Mouse (Mus musculus): Measurements from ENCODE around the gene Lpcat2. TPM values are rescaled to one million over a fixed set of nuclear protein-coding genes. Genes with fewer than 3 reads are reported as not detected.

Lpcat2 gene
- polyA plus RNA-seq (2015; fragmentation: Nextera tagmentation; extraction: Ambion mirVana) = 8.5 and 10.4 TPM in 2 replicates

- H3K4me2 ChIP-seq (ENCODE audit: low read length) = peak within 1 kb of the TSS; percentile 62
- H3K4me1 ChIP-seq (ENCODE audit: control insufficient read depth, insufficient read depth, low read length) = no peaks in the 10 kb centered on the region
- ATAC-seq = peak; percentile 71
- no peaks in the 10 kb centered on the region for H3K9me3 ChIP-seq (replicated peaks; ENCODE audit: control insufficient read depth, low read length, poor library complexity, severe bottlenecking)
- H3K27ac ChIP-seq (ENCODE audit: low read length) = peak within 1 kb of the TSS; percentile 30; the same call in 1 of the 2 replicates
- H3K4me3 ChIP-seq (ENCODE audit: low read depth, low read length) = peak within 1 kb of the TSS; percentile 63
- under 1% methylated on average over 44 of the region's 50 CpGs for WGBS
- no peaks in the 10 kb centered on the region for H3K27me3 ChIP-seq (ENCODE audit: control insufficient read depth, insufficient read depth, low read depth, low read length)
- H3K36me3 ChIP-seq (ENCODE audit: control insufficient read depth, insufficient read depth, low read length) = no peaks in the 10 kb centered on the region
- peak within 1 kb of the TSS; percentile 77 for H3K9ac ChIP-seq (ENCODE audit: low read depth, low read length)
Observed at GRCm38 (mm10) chr8:92855171-92855894, at the start of gene Lpcat2. Gene Lpcat2, plus strand, starts transcription at chr8:92855339.

DNA sequence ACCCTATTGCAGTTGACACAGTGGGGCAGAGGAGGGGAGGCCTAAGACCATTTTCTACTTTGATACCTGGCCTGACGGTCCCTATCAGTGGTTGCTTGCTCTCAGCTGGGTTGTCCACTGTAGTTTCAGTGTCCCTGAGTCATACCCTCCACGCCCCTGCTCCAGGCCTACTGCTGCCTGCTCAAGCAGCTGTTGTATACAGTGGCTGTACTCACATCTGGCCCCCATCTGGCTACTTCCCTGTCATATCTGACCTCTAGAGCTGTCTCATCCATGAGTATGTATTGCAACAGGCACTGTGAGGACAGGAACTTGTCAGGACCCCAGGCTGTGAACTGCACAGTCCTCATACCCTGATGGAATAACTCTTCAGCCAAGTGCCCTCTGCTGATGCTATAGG, 42.4 kb upstream of the Lpcat2 start:
- no peak overlapping the region for H3K4me2 ChIP-seq (ENCODE audit: low read length)
- no peaks in the 10 kb centered on the region for H3K9me3 ChIP-seq (replicated peaks; ENCODE audit: control insufficient read depth, low read length, poor library complexity, severe bottlenecking)
- no peaks in the 10 kb centered on the region for H3K4me1 ChIP-seq (ENCODE audit: control insufficient read depth, insufficient read depth, low read length)
- no peaks in the 10 kb centered on the region for H3K36me3 ChIP-seq (ENCODE audit: control insufficient read depth, insufficient read depth, low read length)
- 91% methylated on average over 2 of the region's 2 CpGs for WGBS
- H3K9ac ChIP-seq (ENCODE audit: low read depth, low read length) = no peak overlapping the region
- no peaks in the 10 kb centered on the region for H3K27me3 ChIP-seq (ENCODE audit: control insufficient read depth, insufficient read depth, low read depth, low read length)
- H3K4me3 ChIP-seq (ENCODE audit: low read depth, low read length) = no peak overlapping the region
- no peak for ATAC-seq
- H3K27ac ChIP-seq (ENCODE audit: low read length) = no peak overlapping the region

- 73% methylated on average over 5 of the region's 5 CpGs for WGBS
- no peaks in the 10 kb centered on the region for H3K36me3 ChIP-seq (ENCODE audit: control insufficient read depth, insufficient read depth, low read length)
- ATAC-seq = no peak
Observed at GRCm38 (mm10) chr8:92815661-92816060, 39.5 kb upstream of the Lpcat2 start.

GRCm38 (mm10) chr8:92817928-92818818, 37.0 kb upstream of the Lpcat2 start:
- no peak overlapping the region for H3K27ac ChIP-seq (ENCODE audit: low read length)
- H3K4me2 ChIP-seq (ENCODE audit: low read length) = no peak overlapping the region
- no peaks in the 10 kb centered on the region for H3K9me3 ChIP-seq (replicated peaks; ENCODE audit: control insufficient read depth, low read length, poor library complexity, severe bottlenecking)
- no peaks in the 10 kb centered on the region for H3K36me3 ChIP-seq (ENCODE audit: control insufficient read depth, insufficient read depth, low read length)
- no peak overlapping the region for H3K9ac ChIP-seq (ENCODE audit: low read depth, low read length)
- ATAC-seq = peak; percentile 90
- WGBS = 22% methylated on average over 6 of the region's 6 CpGs
- no peaks in the 10 kb centered on the region for H3K27me3 ChIP-seq (ENCODE audit: control insufficient read depth, insufficient read depth, low read depth, low read length)
- no peak overlapping the region for H3K4me3 ChIP-seq (ENCODE audit: low read depth, low read length)
- no peaks in the 10 kb centered on the region for H3K4me1 ChIP-seq (ENCODE audit: control insufficient read depth, insufficient read depth, low read length)

More at GRCm38 (mm10) chr8:92815661-92816060, 39.5 kb upstream of the Lpcat2 start:
- Histone ChIP-seq H3K9me3 (replicated peaks; ENCODE audit: control insufficient read depth, low read length, poor library complexity, severe bottlenecking) (no peaks in the 10 kb centered on the region), H3K27ac (ENCODE audit: low read length) (no peak overlapping the region), H3K4me1 (ENCODE audit: control insufficient read depth, insufficient read depth, low read length) (no peaks in the 10 kb centered on the region), H3K4me2 (ENCODE audit: low read length) (no peak overlapping the region), H3K9ac (ENCODE audit: low read depth, low read length) (no peak overlapping the region), H3K27me3 (ENCODE audit: control insufficient read depth, insufficient read depth, low read depth, low read length) (no peaks in the 10 kb centered on the region), H3K4me3 (ENCODE audit: low read depth, low read length) (no peak overlapping the region)

GRCm38 (mm10) chr8:92821151-92821550, 34.0 kb upstream of the Lpcat2 start:
- Histone ChIP-seq H3K4me3 (ENCODE audit: low read depth, low read length) (no peak overlapping the region), H3K9me3 (replicated peaks; ENCODE audit: control insufficient read depth, low read length, poor library complexity, severe bottlenecking) (no peaks in the 10 kb centered on the region), H3K4me2 (ENCODE audit: low read length) (no peak overlapping the region), H3K27ac (ENCODE audit: low read length) (no peak overlapping the region), H3K9ac (ENCODE audit: low read depth, low read length) (no peak overlapping the region), H3K27me3 (ENCODE audit: control insufficient read depth, insufficient read depth, low read depth, low read length) (0 out of 2 replicates have a peak, but pooled peaks cover 4% of the 10 kb centered on the region), H3K36me3 (ENCODE audit: control insufficient read depth, insufficient read depth, low read length) (no peaks in the 10 kb centered on the region), H3K4me1 (ENCODE audit: control insufficient read depth, insufficient read depth, low read length) (no peaks in the 10 kb centered on the region)
- ATAC-seq = no peak

- Histone ChIP-seq H3K4me2 (ENCODE audit: low read length) (no peak overlapping the region), H3K9me3 (replicated peaks; ENCODE audit: control insufficient read depth, low read length, poor library complexity, severe bottlenecking) (no peaks in the 10 kb centered on the region), H3K27me3 (ENCODE audit: control insufficient read depth, insufficient read depth, low read depth, low read length) (0 out of 2 replicates have a peak, but pooled peaks cover 5% of the 10 kb centered on the region), H3K36me3 (ENCODE audit: control insufficient read depth, insufficient read depth, low read length) (no peaks in the 10 kb centered on the region), H3K4me1 (ENCODE audit: control insufficient read depth, insufficient read depth, low read length) (peaks cover 1% of the 10 kb centered on the region; the same call in 1 of the 2 replicates), H3K9ac (ENCODE audit: low read depth, low read length) (no peak overlapping the region), H3K4me3 (ENCODE audit: low read depth, low read length) (no peak overlapping the region), H3K27ac (ENCODE audit: low read length) (no peak overlapping the region)
- ATAC-seq = no peak
- WGBS = 81% methylated on average over 5 of the region's 5 CpGs
Observed at GRCm38 (mm10) chr8:92822386-92822785, 32.8 kb upstream of the Lpcat2 start.

GRCm38 (mm10) chr8:92825991-92826390, 29.1 kb upstream of the Lpcat2 start:
- H3K27me3 ChIP-seq (ENCODE audit: control insufficient read depth, insufficient read depth, low read depth, low read length) = peaks cover 5% of the 10 kb centered on the region; the same call in 1 of the 2 replicates
- H3K9ac ChIP-seq (ENCODE audit: low read depth, low read length) = no peak overlapping the region
- no peak for ATAC-seq
- 78% methylated on average over 4 of the region's 4 CpGs for WGBS
- no peak overlapping the region for H3K4me2 ChIP-seq (ENCODE audit: low read length)
- no peaks in the 10 kb centered on the region for H3K9me3 ChIP-seq (replicated peaks; ENCODE audit: control insufficient read depth, low read length, poor library complexity, severe bottlenecking)
- no peaks in the 10 kb centered on the region for H3K36me3 ChIP-seq (ENCODE audit: control insufficient read depth, insufficient read depth, low read length)
- no peak overlapping the region for H3K4me3 ChIP-seq (ENCODE audit: low read depth, low read length)
- H3K4me1 ChIP-seq (ENCODE audit: control insufficient read depth, insufficient read depth, low read length) = peaks cover 8% of the 10 kb centered on the region; the same call in 1 of the 2 replicates
- H3K27ac ChIP-seq (ENCODE audit: low read length) = no peak overlapping the region

- Histone ChIP-seq H3K4me3 (ENCODE audit: low read depth, low read length) (peak within 1 kb of the TSS; percentile 47), H3K4me2 (ENCODE audit: low read length) (peak within 1 kb of the TSS; percentile 83), H3K27me3 (ENCODE audit: control insufficient read depth, insufficient read depth, low read depth, low read length) (peaks cover 5% of the 10 kb centered on the region; the same call in 1 of the 2 replicates), H3K4me1 (ENCODE audit: control insufficient read depth, insufficient read depth, low read length) (peaks cover 8% of the 10 kb centered on the region; the same call in 1 of the 2 replicates), H3K27ac (ENCODE audit: low read length) (0 out of 2 replicates have a peak within 1 kb of the TSS, but pooled peaks have one; percentile 23), H3K9me3 (replicated peaks; ENCODE audit: control insufficient read depth, low read length, poor library complexity, severe bottlenecking) (no peaks in the 10 kb centered on the region), H3K9ac (ENCODE audit: low read depth, low read length) (peak within 1 kb of the TSS; percentile 70), H3K36me3 (ENCODE audit: control insufficient read depth, insufficient read depth, low read length) (no peaks in the 10 kb centered on the region)
- WGBS = 2% methylated on average over 36 of the region's 37 CpGs
- peak; percentile 28; the same call in 1 of the 2 replicates for ATAC-seq
Observed at GRCm38 (mm10) chr8:92827243-92828034, 27.7 kb upstream of the Lpcat2 start, which contains the start of gene Mmp2. Gene Mmp2, plus strand, starts transcription at chr8:92827291.
